Mouse (Mus musculus): Measurements from ENCODE around the gene Vti1a.

DNA sequence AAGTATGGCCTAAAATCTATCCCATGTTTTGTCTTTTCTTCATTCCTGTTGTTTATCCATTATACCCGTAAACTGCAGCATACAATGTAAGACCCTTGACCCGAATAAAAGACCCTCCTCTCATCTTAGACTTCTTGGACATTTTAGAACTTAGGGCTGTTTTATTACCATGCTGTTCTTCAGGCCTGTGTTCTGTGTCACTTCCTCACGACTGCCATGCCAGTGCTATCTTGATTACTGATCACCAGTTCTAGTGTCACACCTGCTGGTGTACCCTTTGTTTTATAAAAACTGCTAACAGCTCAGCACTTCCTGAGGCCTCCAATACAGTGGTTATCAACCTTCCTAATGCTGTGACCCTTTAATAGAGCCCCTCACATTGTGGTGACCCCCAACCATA is 20.5 kb upstream of the Vti1a start:
- TF ChIP-seq CTCF (IDR thresholded peaks at IDR 0.05; ENCODE audit: low read depth, low read length), result no peak
- no peak for TF ChIP-seq EP300 (IDR thresholded peaks at IDR 0.05; ENCODE audit: insufficient read depth, low read depth, low read length)
- TF ChIP-seq POLR2A (IDR thresholded peaks at IDR 0.05; ENCODE audit: insufficient read depth, low read length), result no peak
